Mouse (Mus musculus): ENCODE results near the gene Zfyve28. TPM values are rescaled to one million over a fixed set of nuclear protein-coding genes. Genes with fewer than 3 reads are reported as not detected.

The Zfyve28 gene
- total and polyA plus RNA-seq, 2 experiments from 2014 or later = 0.04 to 0.19 TPM

DNA sequence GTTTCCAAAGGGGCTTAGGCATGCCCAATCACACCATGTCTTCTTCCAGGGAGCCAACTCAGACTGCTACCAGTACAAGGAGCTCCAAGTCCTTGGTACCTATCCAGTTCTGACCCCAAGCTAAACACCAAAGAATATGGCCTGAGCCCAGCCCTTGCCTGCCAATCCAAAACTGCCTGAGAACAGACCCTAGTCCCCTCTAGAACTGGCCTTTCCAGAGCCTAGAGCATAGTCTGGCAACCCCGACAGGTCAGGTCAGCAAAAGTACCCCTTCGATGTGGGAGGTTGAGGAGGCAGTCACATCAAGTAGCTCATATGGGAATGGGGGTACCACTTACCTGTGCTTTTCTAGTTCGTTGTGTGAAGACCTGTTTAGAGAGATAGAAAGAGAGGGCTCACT, 104.3 kb downstream of the Zfyve28 start:
- Histone ChIP-seq H3K4me3 (ENCODE audit: low read depth, low read length) (no peak overlapping the region), H3K9ac (replicated peaks; ENCODE audit: low read depth, low read length) (no peak overlapping the region), H3K27me3 (ENCODE audit: control insufficient read depth, insufficient read depth, low read length) (no peaks in the 10 kb centered on the region), H3K4me2 (ENCODE audit: low read depth, low read length) (no peak overlapping the region), H3K9me3 (replicated peaks; ENCODE audit: control insufficient read depth, low read length) (no peaks in the 10 kb centered on the region), H3K36me3 (replicated peaks; ENCODE audit: control insufficient read depth, insufficient read depth, low read length) (peaks cover 32% of the 10 kb centered on the region), H3K27ac (ENCODE audit: low read depth) (peak overlapping the region; percentile 81), H3K4me1 (ENCODE audit: control insufficient read depth, insufficient read depth) (peaks cover 46% of the 10 kb centered on the region)
- no peak for TF ChIP-seq CTCF (IDR thresholded peaks at IDR 0.05; ENCODE audit: low read depth)
- no peak for TF ChIP-seq EP300 (IDR thresholded peaks at IDR 0.05; ENCODE audit: low read depth)
- ATAC-seq (ENCODE audit: insufficient read depth, low read depth) (no peak), DNase-seq (ENCODE audit: low spot score) (no peak)
- 94% methylated on average over 3 of the region's 3 CpGs for WGBS

DNA sequence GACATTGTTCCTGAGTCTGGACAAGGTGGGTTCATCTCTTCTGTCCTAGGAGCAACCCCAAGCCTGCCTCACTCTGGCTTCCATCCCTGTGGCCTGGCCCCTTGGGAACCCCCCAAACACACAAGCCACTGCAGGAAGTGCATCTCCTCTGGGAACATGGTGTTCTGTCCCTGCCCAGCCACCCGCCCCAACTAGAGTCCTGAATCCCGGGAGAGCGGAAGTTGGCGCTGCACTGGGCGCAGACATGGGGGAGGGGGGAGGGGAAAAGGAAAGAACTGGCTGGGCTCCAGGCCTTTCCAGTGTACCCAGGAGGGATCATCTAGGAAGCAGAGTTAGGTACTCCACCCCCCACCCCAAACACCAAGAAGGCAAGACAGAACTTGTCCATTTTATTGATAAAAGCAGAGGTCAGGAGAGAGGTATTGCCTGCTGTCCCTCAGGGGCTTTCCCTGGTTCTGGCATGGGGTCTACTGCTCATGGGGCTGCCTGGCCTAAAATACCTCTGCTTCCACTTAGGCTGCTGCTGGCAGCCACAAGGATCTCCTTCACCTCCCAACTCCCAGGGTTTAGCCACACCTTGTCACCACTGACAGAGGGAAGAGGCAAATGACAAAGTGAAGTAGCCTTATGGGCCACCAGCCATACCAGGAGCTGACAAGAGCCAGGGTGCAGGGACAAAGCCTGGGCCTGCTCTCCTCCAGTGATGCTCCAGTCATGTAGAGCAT, 104.9 kb downstream of the Zfyve28 start:
- Histone ChIP-seq H3K9me3 (replicated peaks; ENCODE audit: control insufficient read depth, low read length) (no peaks in the 10 kb centered on the region), H3K36me3 (replicated peaks; ENCODE audit: control insufficient read depth, insufficient read depth, low read length) (peaks cover 38% of the 10 kb centered on the region), H3K9ac (replicated peaks; ENCODE audit: low read depth, low read length) (no peak overlapping the region), H3K27ac (ENCODE audit: low read depth) (peak overlapping the region; percentile 81), H3K4me2 (ENCODE audit: low read depth, low read length) (peak overlapping the region; percentile 31), H3K27me3 (ENCODE audit: control insufficient read depth, insufficient read depth, low read length) (no peaks in the 10 kb centered on the region), H3K4me3 (ENCODE audit: low read depth, low read length) (no peak overlapping the region), H3K4me1 (ENCODE audit: control insufficient read depth, insufficient read depth) (peaks cover 39% of the 10 kb centered on the region)
- ATAC-seq (ENCODE audit: insufficient read depth, low read depth) (peak; percentile 29), DNase-seq (ENCODE audit: low spot score) (peak; percentile 86)
- WGBS = 11% methylated on average over 4 of the region's 5 CpGs
- no peak for TF ChIP-seq CTCF (IDR thresholded peaks at IDR 0.05; ENCODE audit: low read depth)
- peak; percentile 81; the same call in 1 of the 2 replicates for TF ChIP-seq EP300 (IDR thresholded peaks at IDR 0.05; ENCODE audit: low read depth)

DNA sequence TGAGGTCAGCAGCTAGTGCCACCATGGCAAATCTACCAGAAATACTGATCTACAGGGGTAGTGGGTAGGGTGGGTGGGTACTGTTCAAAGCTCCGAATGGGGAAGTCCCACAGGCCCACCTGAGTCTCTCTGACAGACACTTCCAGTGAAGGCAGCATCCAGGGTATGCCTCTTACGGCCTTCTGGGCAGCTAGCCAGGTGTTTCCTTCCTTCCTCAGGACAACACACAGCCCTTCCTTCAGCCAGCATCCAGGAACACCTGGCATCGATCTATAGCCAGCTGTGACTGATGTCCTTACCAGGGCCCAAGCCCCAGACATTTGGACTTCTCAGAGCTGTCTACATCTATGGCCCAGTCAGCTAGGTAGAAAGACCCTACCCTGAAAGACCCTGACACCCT, 105.8 kb downstream of the Zfyve28 start:
- no peak for ATAC-seq (ENCODE audit: insufficient read depth, low read depth)
- peaks cover 38% of the 10 kb centered on the region for H3K4me1 ChIP-seq (ENCODE audit: control insufficient read depth, insufficient read depth)
- H3K9me3 ChIP-seq (replicated peaks; ENCODE audit: control insufficient read depth, low read length) = no peaks in the 10 kb centered on the region

GRCm38 (mm10) chr5:34177821-34178220, 110.4 kb downstream of the Zfyve28 start:
- no peak for ATAC-seq (ENCODE audit: insufficient read depth, low read depth)
- no peak overlapping the region for H3K9ac ChIP-seq (replicated peaks; ENCODE audit: low read depth, low read length)
- TF ChIP-seq CTCF (IDR thresholded peaks at IDR 0.05; ENCODE audit: low read depth) = no peak
- no peak for TF ChIP-seq EP300 (IDR thresholded peaks at IDR 0.05; ENCODE audit: low read depth)
- H3K27me3 ChIP-seq (ENCODE audit: control insufficient read depth, insufficient read depth, low read length) = no peaks in the 10 kb centered on the region
- peaks cover 4% of the 10 kb centered on the region for H3K4me1 ChIP-seq (ENCODE audit: control insufficient read depth, insufficient read depth)
- no peak overlapping the region for H3K27ac ChIP-seq (ENCODE audit: low read depth)
- 92% methylated on average over 4 of the region's 4 CpGs for WGBS
- no peaks in the 10 kb centered on the region for H3K9me3 ChIP-seq (replicated peaks; ENCODE audit: control insufficient read depth, low read length)
- H3K36me3 ChIP-seq (replicated peaks; ENCODE audit: control insufficient read depth, insufficient read depth, low read length) = peaks cover 92% of the 10 kb centered on the region
- DNase-seq (ENCODE audit: low spot score) = no peak
- H3K4me2 ChIP-seq (ENCODE audit: low read depth, low read length) = no peak overlapping the region
- no peak overlapping the region for H3K4me3 ChIP-seq (ENCODE audit: low read depth, low read length)

More for the DNA sequence above, 105.8 kb downstream of the Zfyve28 start:
- Histone ChIP-seq H3K27me3 (ENCODE audit: control insufficient read depth, insufficient read depth, low read length) (no peaks in the 10 kb centered on the region), H3K36me3 (replicated peaks; ENCODE audit: control insufficient read depth, insufficient read depth, low read length) (peaks cover 46% of the 10 kb centered on the region), H3K9ac (replicated peaks; ENCODE audit: low read depth, low read length) (no peak overlapping the region), H3K4me2 (ENCODE audit: low read depth, low read length) (no peak overlapping the region), H3K27ac (ENCODE audit: low read depth) (peak overlapping the region; percentile 81), H3K4me3 (ENCODE audit: low read depth, low read length) (no peak overlapping the region)
- WGBS = 61% methylated on average over 3 of the region's 3 CpGs
- TF ChIP-seq CTCF (IDR thresholded peaks at IDR 0.05; ENCODE audit: low read depth) (no peak), EP300 (IDR thresholded peaks at IDR 0.05; ENCODE audit: low read depth) (no peak)
- no peak for DNase-seq (ENCODE audit: low spot score)

DNA sequence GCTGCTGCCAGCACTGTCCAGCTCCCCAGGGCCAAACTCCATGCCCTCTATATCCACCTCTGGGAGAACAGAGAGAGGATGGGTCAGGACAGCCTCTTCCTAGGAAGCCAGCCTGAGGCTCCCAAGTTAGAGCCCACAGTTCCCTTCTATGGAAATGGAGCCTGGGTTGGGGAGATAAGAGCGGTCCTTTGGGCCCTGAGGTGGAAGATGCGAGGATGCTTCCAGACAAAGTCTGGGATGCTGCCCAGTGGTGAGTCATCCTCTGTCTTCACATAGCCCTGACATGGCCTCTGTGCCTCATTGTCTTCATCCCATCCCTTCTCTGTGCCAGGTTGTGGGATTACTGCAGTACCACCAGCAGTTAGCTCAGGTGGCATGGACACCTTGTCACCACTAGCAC, 111.2 kb downstream of the Zfyve28 start:
- 83% methylated on average over 2 of the region's 2 CpGs for WGBS

More for the DNA sequence above, 111.2 kb downstream of the Zfyve28 start:
- DNase-seq (ENCODE audit: low spot score) (no peak), ATAC-seq (ENCODE audit: insufficient read depth, low read depth) (no peak)
- TF ChIP-seq CTCF (IDR thresholded peaks at IDR 0.05; ENCODE audit: low read depth) (no peak), EP300 (IDR thresholded peaks at IDR 0.05; ENCODE audit: low read depth) (no peak)
- Histone ChIP-seq H3K9me3 (replicated peaks; ENCODE audit: control insufficient read depth, low read length) (no peaks in the 10 kb centered on the region), H3K4me1 (ENCODE audit: control insufficient read depth, insufficient read depth) (no peaks in the 10 kb centered on the region; the same call in 1 of the 2 replicates), H3K4me3 (ENCODE audit: low read depth, low read length) (no peak overlapping the region), H3K36me3 (replicated peaks; ENCODE audit: control insufficient read depth, insufficient read depth, low read length) (peaks cover 95% of the 10 kb centered on the region), H3K9ac (replicated peaks; ENCODE audit: low read depth, low read length) (no peak overlapping the region), H3K27me3 (ENCODE audit: control insufficient read depth, insufficient read depth, low read length) (no peaks in the 10 kb centered on the region), H3K4me2 (ENCODE audit: low read depth, low read length) (no peak overlapping the region), H3K27ac (ENCODE audit: low read depth) (no peak overlapping the region)

Measured in heart, postnatal 0 days (tissue).